Mouse (Mus musculus): ENCODE data around the gene Hspa2. TPM values are rescaled to one million over a fixed set of nuclear protein-coding genes. Genes with fewer than 3 reads are reported as not detected.

Gene Hspa2
- total and polyA plus RNA-seq, 2 experiments from 2014 or later, result 8.8 to 13.6 TPM

DNA sequence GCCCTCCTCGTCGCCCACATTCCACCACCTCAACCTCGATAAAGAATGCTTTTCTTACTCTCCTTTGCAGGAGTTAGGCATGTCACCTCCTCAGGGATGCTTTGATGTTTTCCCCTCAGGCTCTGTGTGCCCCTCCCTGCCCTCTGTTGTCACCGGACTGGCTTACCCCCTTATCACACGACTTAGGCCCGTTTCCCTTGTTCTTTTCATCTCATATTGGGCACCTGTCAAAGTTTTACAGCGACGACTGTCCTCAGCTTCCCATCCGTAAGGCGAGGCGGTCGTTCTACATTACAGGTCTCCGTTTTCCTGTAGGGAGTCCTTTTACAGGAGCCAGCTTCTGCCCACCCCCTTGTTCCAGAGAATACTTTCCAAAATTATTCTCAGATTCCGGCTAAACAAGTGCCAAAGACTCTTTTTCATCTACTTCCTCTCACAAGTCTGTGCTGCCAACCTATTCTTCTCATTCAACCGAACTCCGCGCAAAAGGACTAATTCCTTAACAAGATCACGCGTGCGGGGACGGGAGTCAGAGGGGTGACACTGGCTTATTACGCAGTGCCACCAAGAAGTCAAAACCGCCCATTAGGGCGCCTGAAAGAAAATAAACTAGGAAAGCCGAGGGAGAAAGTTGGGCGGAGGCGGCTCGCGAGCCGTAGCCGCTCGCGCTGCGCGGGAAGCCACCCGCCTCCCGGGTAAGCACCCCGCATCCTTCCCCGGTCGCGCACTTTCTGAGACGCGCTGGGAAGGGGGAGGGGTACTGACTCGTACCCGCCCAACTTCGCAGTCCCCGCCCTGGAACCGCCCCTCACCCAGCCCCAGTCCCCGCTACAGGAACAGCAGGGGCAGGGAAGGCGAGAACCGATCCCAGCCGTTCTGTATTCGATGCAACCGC, 738 bp upstream of the Hspa2 start:
- H3K36me3 ChIP-seq (ENCODE audit: insufficient read depth, low read length), result no peaks in the 10 kb centered on the region
- H3K4me1 ChIP-seq (ENCODE audit: insufficient read depth, low read length), result 0 out of 2 replicates have a peak, but pooled peaks cover 8% of the 10 kb centered on the region
- H3K4me3 ChIP-seq (ENCODE audit: low read depth, low read length), result peak overlapping the region; percentile 56
- ATAC-seq (ENCODE audit: low FRiP score) (peak; percentile 85), DNase-seq (ENCODE audit: low spot score) (no peak)
- peak overlapping the region; percentile 73 for H3K4me2 ChIP-seq (ENCODE audit: low read depth, low read length, poor library complexity, severe bottlenecking)
- peaks cover 34% of the 10 kb centered on the region for H3K27me3 ChIP-seq (ENCODE audit: insufficient read depth, low read length)
- peak overlapping the region; percentile 48; the same call in 1 of the 2 replicates for H3K27ac ChIP-seq (ENCODE audit: low read depth, low read length)
- peak overlapping the region; percentile 46; the same call in 1 of the 2 replicates for H3K9ac ChIP-seq (replicated peaks; ENCODE audit: low read length, poor library complexity, severe bottlenecking)
- no peak for TF ChIP-seq CTCF (IDR thresholded peaks at IDR 0.05)
- H3K9me3 ChIP-seq (ENCODE audit: low read length), result no peaks in the 10 kb centered on the region
- WGBS, result 1% methylated on average over 52 of the region's 54 CpGs

GRCm38 (mm10) chr12:76404836-76405182, 833 bp downstream of the Hspa2 start:
- no peak for TF ChIP-seq CTCF (IDR thresholded peaks at IDR 0.05)
- ATAC-seq (ENCODE audit: low FRiP score) (no peak), DNase-seq (ENCODE audit: low spot score) (no peak)
- 10% methylated on average over 20 of the region's 20 CpGs for WGBS
- Histone ChIP-seq H3K9ac (replicated peaks; ENCODE audit: low read length, poor library complexity, severe bottlenecking) (no peak overlapping the region), H3K27me3 (ENCODE audit: insufficient read depth, low read length) (peaks cover 34% of the 10 kb centered on the region), H3K27ac (ENCODE audit: low read depth, low read length) (no peak overlapping the region), H3K9me3 (ENCODE audit: low read length) (no peaks in the 10 kb centered on the region), H3K4me2 (ENCODE audit: low read depth, low read length, poor library complexity, severe bottlenecking) (peak overlapping the region; percentile 73), H3K36me3 (ENCODE audit: insufficient read depth, low read length) (no peaks in the 10 kb centered on the region), H3K4me1 (ENCODE audit: insufficient read depth, low read length) (0 out of 2 replicates have a peak, but pooled peaks cover 8% of the 10 kb centered on the region), H3K4me3 (ENCODE audit: low read depth, low read length) (peak overlapping the region; percentile 56)

DNA sequence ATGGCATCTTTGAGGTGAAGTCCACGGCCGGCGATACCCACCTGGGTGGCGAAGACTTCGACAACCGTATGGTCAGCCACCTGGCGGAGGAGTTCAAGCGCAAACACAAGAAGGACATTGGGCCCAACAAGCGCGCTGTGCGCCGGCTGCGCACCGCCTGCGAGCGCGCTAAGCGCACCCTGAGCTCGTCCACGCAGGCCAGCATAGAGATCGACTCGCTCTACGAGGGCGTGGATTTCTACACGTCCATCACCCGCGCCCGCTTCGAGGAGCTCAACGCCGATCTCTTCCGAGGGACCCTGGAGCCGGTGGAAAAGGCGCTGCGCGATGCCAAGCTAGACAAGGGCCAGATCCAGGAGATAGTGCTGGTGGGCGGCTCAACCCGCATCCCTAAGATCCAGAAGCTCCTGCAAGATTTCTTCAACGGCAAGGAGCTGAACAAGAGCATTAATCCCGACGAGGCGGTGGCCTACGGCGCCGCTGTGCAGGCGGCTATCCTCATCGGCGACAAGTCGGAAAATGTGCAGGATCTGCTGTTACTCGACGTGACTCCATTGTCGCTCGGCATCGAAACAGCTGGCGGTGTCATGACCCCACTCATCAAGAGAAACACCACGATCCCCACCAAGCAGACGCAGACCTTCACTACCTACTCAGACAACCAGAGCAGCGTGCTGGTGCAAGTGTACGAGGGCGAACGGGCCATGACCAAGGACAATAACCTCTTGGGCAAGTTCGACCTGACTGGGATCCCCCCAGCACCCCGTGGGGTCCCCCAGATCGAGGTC, 1.4 kb downstream of the Hspa2 start:
- 3% methylated on average over 64 of the region's 64 CpGs for WGBS
- H3K9ac ChIP-seq (replicated peaks; ENCODE audit: low read length, poor library complexity, severe bottlenecking), result no peak overlapping the region
- H3K9me3 ChIP-seq (ENCODE audit: low read length), result no peaks in the 10 kb centered on the region
- H3K27ac ChIP-seq (ENCODE audit: low read depth, low read length), result no peak overlapping the region
- peak overlapping the region; percentile 73 for H3K4me2 ChIP-seq (ENCODE audit: low read depth, low read length, poor library complexity, severe bottlenecking)
- peaks cover 34% of the 10 kb centered on the region for H3K27me3 ChIP-seq (ENCODE audit: insufficient read depth, low read length)
- DNase-seq (ENCODE audit: low spot score), result no peak
- no peak for ATAC-seq (ENCODE audit: low FRiP score)
- 0 out of 2 replicates have a peak, but pooled peaks cover 8% of the 10 kb centered on the region for H3K4me1 ChIP-seq (ENCODE audit: insufficient read depth, low read length)
- H3K4me3 ChIP-seq (ENCODE audit: low read depth, low read length), result peak overlapping the region; percentile 56
- H3K36me3 ChIP-seq (ENCODE audit: insufficient read depth, low read length), result no peaks in the 10 kb centered on the region
- peak; percentile 18; the same call in 1 of the 2 replicates for TF ChIP-seq CTCF (IDR thresholded peaks at IDR 0.05)

GRCm38 (mm10) chr12:76405971-76406370, 2.0 kb downstream of the Hspa2 start:
- Histone ChIP-seq H3K4me2 (ENCODE audit: low read depth, low read length, poor library complexity, severe bottlenecking) (peak overlapping the region; percentile 73), H3K9ac (replicated peaks; ENCODE audit: low read length, poor library complexity, severe bottlenecking) (no peak overlapping the region), H3K27ac (ENCODE audit: low read depth, low read length) (no peak overlapping the region), H3K36me3 (ENCODE audit: insufficient read depth, low read length) (no peaks in the 10 kb centered on the region), H3K27me3 (ENCODE audit: insufficient read depth, low read length) (peaks cover 34% of the 10 kb centered on the region), H3K9me3 (ENCODE audit: low read length) (no peaks in the 10 kb centered on the region), H3K4me3 (ENCODE audit: low read depth, low read length) (peak overlapping the region; percentile 56), H3K4me1 (ENCODE audit: insufficient read depth, low read length) (0 out of 2 replicates have a peak, but pooled peaks cover 8% of the 10 kb centered on the region)
- 3% methylated on average over 23 of the region's 23 CpGs for WGBS
- ATAC-seq (ENCODE audit: low FRiP score) (no peak), DNase-seq (ENCODE audit: low spot score) (no peak)
- no peak for TF ChIP-seq CTCF (IDR thresholded peaks at IDR 0.05)

- Histone ChIP-seq H3K4me1 (ENCODE audit: insufficient read depth, low read length) (0 out of 2 replicates have a peak, but pooled peaks cover 8% of the 10 kb centered on the region), H3K27me3 (ENCODE audit: insufficient read depth, low read length) (peaks cover 29% of the 10 kb centered on the region), H3K36me3 (ENCODE audit: insufficient read depth, low read length) (no peaks in the 10 kb centered on the region), H3K4me2 (ENCODE audit: low read depth, low read length, poor library complexity, severe bottlenecking) (no peak overlapping the region), H3K27ac (ENCODE audit: low read depth, low read length) (no peak overlapping the region), H3K9ac (replicated peaks; ENCODE audit: low read length, poor library complexity, severe bottlenecking) (no peak overlapping the region), H3K4me3 (ENCODE audit: low read depth, low read length) (no peak overlapping the region), H3K9me3 (ENCODE audit: low read length) (no peaks in the 10 kb centered on the region)
- ATAC-seq (ENCODE audit: low FRiP score) (no peak), DNase-seq (ENCODE audit: low spot score) (no peak)
- no peak for TF ChIP-seq CTCF (IDR thresholded peaks at IDR 0.05)
- 47% methylated on average over 1 of the region's 1 CpGs for WGBS
Measured at GRCm38 (mm10) chr12:76407184-76407583, 3.2 kb downstream of the Hspa2 start.
